Mouse (Mus musculus): ENCODE results near the gene B3gnt6.

DNA sequence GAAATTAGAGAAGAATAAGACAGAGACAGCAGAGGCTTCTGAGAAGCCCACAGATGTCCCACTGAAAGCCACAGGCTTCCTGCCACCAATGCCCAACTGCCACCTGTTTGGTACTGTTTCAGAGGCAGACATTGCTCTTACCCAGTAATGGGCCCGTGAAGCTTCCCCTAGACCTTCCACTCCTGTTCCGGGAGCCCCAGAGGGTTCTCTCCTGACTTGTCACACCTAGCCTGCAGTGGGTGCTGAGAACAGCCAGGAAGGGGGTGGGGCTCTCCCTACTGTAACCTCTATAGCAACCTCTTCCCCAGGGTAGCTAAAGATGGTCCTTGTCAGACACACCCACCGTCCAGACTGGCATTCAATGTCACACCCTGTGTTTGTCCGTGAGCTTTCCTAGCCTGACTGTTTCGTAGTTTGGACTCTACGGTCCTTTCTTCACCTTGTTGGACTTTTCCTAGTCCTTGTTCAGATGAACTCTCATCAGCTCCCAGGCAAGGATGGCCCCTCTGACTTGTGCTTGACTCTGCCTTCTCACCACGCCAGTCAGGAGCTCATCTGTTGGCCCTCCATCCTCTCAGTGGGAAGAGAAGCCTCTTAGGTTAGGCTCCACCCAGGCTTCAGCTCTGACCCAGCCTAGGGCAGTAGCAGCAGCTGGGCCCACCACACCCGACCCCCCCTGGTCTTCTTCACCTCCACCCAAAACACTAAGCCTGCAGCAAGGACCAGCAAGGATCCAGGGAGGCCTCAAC, 22.8 kb downstream of the B3gnt6 start:
- TF ChIP-seq CTCF (IDR thresholded peaks at IDR 0.05; ENCODE audit: low read depth), result no peak
- TF ChIP-seq EP300 (IDR thresholded peaks at IDR 0.05; ENCODE audit: low read depth), result no peak
